Mouse (Mus musculus) heart, embryonic 10.5 days (tissue): ENCODE measurements around the gene Gm45785. TPM values are rescaled to one million over a fixed set of nuclear protein-coding genes. Genes with fewer than 3 reads are reported as not detected.
"Not testable (repeated sequence)": the region's sequence is repeated elsewhere in the genome, so short reads cannot be mapped to it uniquely, and the experiment has no call there.

Experiments
- DNase-seq: peaks from one replicate; pipeline ENCODE4 v3.0.0-alpha.2; 2017; ENCODE audit warnings: low spot score
- H3K27ac ChIP-seq: fragments of 300-500 bp; sonication (generic); 2 replicates; pipeline ENCODE4 v1.5.1; 2016; ENCODE audit warnings: mild to moderate bottlenecking
- H3K27me3 ChIP-seq: fragments of 300-500 bp; sonication (generic); 2 replicates; pipeline ENCODE4 v1.6.1; 2016; ENCODE audit warnings: mild to moderate bottlenecking; ENCODE audit not compliant: poor library complexity, insufficient read depth, severe bottlenecking
- H3K36me3 ChIP-seq: fragments of 300-500 bp; sonication (generic); 2 replicates; pipeline ENCODE4 v1.6.1; 2016; ENCODE audit warnings: mild to moderate bottlenecking, moderate library complexity
- H3K4me1 ChIP-seq: fragments of 300-500 bp; sonication (generic); 2 replicates; pipeline ENCODE4 v1.6.1; 2016; ENCODE audit warnings: mild to moderate bottlenecking
- H3K4me3 ChIP-seq: fragments of 300-500 bp; sonication (generic); 2 replicates; pipeline ENCODE4 v1.5.1; 2016; ENCODE audit warnings: mild to moderate bottlenecking, moderate library complexity
- H3K9me3 ChIP-seq: fragments of 300-500 bp; sonication (generic); 2 replicates; pipeline ENCODE4 v1.6.1; 2016; ENCODE audit warnings: mild to moderate bottlenecking, moderate library complexity
- WGBS: fragments of 180-500 bp; shearing (Covaris S2); methylation state at CpG from one replicate; pipeline ENCODE4 v1.1.7; 2016; 5-methylcytosine and 5-hydroxymethylcytosine counted together
- polyA plus RNA-seq: library from polyadenylated mRNA; unstranded; fragments of >200 nt; fragmentation: Nextera tagmentation; extraction: Ambion mirVana; gene quantifications from 2 replicates; pipeline ENCODE4 v1.2.1, GENCODE M21; 2016

Gm45785 gene
- not detected in 2 replicates for polyA plus RNA-seq

DNA sequence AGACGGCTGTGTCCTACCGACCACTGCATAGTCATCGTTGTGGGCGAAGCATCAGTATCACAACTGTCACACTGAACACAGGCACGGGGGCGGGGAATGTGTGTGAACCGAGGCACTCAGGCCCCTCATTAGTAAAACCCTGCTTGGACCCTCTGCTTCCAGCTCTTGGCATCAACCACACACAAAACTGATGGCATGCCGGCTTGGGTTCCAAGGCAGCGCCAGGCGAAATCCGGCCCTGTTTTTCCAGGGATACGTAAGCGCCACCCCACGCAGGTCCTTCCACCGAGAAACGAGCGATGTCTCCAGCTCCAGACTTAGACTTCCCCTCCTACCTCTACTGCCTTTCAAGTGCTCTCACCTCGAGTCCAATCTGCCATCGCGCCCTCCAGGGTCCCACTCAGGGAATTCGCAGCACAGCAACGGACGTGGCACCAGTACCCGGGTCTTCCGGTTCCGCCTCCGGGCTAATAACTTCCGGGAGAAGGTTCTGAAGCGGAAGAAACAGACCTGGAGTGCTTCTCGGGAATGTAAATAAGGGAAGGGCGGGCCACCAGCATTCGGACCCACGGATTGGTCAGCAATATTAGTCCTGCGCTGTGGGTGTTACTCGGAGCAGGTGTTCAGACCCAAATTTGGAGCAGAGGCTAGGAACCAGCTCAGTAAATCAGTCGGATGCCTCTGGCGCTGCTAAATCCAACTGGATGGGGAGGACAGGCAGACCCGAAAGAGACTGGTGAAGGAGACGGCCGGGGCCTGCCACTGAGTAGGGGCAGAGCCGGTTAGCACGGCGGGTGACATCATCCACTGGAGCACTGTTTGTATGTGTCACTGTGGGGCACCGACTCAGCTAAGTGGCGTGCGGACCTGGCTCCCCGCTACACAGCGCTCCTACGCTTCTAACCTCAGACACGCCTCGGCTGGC lies at the start of gene Gm45785:
Gene Gm45785 (minus strand): TSS at position 472 of the 925 bp plus-strand sequence.
- H3K4me3 ChIP-seq: peak within 1 kb of the TSS; percentile 83
- H3K27ac ChIP-seq: peak within 1 kb of the TSS; percentile 91
- peaks cover 65% of the 10 kb centered on the region for H3K36me3 ChIP-seq
- no peaks in the 10 kb centered on the region for H3K27me3 ChIP-seq
- WGBS: under 1% methylated on average over 51 of the region's 51 CpGs
- H3K4me1 ChIP-seq: peaks cover 34% of the 10 kb centered on the region
- peak; percentile 97 for DNase-seq
- no peaks in the 10 kb centered on the region for H3K9me3 ChIP-seq

DNA sequence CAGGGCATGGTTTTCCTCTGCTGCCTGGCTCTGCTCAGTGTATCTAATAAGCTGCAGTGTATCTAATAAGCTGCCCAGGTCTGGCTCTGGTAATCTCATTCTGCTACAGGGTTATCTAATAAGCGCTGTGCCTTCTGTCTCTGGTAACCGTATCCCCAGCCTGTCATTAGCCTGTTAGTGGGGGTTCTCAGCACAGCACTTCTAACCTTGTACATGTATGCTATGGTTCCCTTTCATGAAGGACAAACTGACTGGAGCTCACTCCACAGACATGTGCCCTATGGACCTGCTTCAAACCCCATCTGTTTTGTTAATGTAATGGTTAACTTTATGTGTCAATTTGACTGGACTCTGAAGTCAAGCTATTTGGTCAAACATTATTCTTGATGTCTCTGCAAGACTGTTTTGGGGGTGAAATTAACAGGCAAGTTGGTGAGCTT lies 49.5 kb upstream of the Gm45785 start:
- H3K4me3 ChIP-seq: no peak overlapping the region
- H3K4me1 ChIP-seq: peaks cover 19% of the 10 kb centered on the region
- peaks cover 13% of the 10 kb centered on the region; the same call in 1 of the 2 replicates for H3K27me3 ChIP-seq
- 46% methylated on average over 2 of the region's 2 CpGs for WGBS
- no peaks in the 10 kb centered on the region for H3K36me3 ChIP-seq
- no peak for DNase-seq
- H3K9me3 ChIP-seq: no peaks in the 10 kb centered on the region
- H3K27ac ChIP-seq: no peak overlapping the region

- 24% methylated on average over 13 of the region's 13 CpGs for whole genome bisulfite sequencing
- DNase-seq: peak; percentile 87
- Histone ChIP-seq H3K9me3 (no peaks in the 10 kb centered on the region), H3K27ac (0 out of 2 replicates have a peak overlapping the region, but pooled peaks have one; percentile 10), H3K4me1 (peaks cover 26% of the 10 kb centered on the region; the same call in 1 of the 2 replicates), H3K4me3 (no peak overlapping the region), H3K36me3 (peaks cover 11% of the 10 kb centered on the region), H3K27me3 (peaks cover 13% of the 10 kb centered on the region; the same call in 1 of the 2 replicates)
These were observed 47.1 kb upstream of the Gm45785 start for GRCm38 (mm10) chr7:140903212-140903611.

- no peak overlapping the region for H3K4me3 ChIP-seq
These were observed 46.1 kb upstream of the Gm45785 start for GRCm38 (mm10) chr7:140902036-140902875.

DNA sequence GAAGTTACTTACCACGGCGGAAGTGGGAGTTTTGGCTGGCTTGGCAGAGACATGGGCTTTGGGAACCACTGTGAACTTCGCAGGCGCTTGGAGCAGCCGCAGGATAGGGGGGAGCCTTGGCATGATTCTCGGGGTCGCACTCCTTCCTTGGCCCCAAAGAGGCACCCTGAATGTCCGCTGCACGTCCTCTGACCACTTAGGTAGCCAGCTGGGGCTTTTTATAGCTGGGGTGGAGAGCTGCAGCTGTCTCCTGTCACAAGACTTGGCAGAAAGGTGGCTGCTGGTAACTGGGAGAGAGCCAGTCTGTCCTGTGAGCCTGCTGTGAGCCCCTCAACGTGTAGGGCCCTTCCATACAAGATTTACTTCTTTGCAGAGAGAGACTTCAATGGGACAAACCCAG lies 44.1 kb upstream of the Gm45785 start, which contains the start of gene Cox8b:
Gene Cox8b (minus strand): TSS at position 227 of the 400 bp plus-strand sequence.
- no peaks in the 10 kb centered on the region for H3K9me3 ChIP-seq
- no peak for DNase-seq
- WGBS: 67% methylated on average over 10 of the region's 10 CpGs
- H3K4me3 ChIP-seq: peak within 1 kb of the TSS; percentile 29
- H3K4me1 ChIP-seq: peaks cover 26% of the 10 kb centered on the region; the same call in 1 of the 2 replicates
- H3K27ac ChIP-seq: peak within 1 kb of the TSS; percentile 67; the same call in 1 of the 2 replicates
- peaks cover 39% of the 10 kb centered on the region for H3K36me3 ChIP-seq
- peaks cover 7% of the 10 kb centered on the region; the same call in 1 of the 2 replicates for H3K27me3 ChIP-seq

More at GRCm38 (mm10) chr7:140902036-140902875, 46.1 kb upstream of the Gm45785 start:
- Histone ChIP-seq H3K36me3 (peaks cover 20% of the 10 kb centered on the region), H3K9me3 (no peaks in the 10 kb centered on the region), H3K27me3 (peaks cover 13% of the 10 kb centered on the region; the same call in 1 of the 2 replicates), H3K27ac (no peak overlapping the region), H3K4me1 (peaks cover 26% of the 10 kb centered on the region; the same call in 1 of the 2 replicates)
- DNase-seq: no peak
- 80% methylated on average over 15 of the region's 15 CpGs for WGBS

- 0 out of 2 replicates have a peak overlapping the region, but pooled peaks have one; percentile 4 for H3K27ac ChIP-seq
- H3K4me3 ChIP-seq: no peak overlapping the region
- H3K9me3 ChIP-seq: no peaks in the 10 kb centered on the region
- DNase-seq: no peak
- peaks cover 2% of the 10 kb centered on the region; the same call in 1 of the 2 replicates for H3K27me3 ChIP-seq
- peaks cover 26% of the 10 kb centered on the region; the same call in 1 of the 2 replicates for H3K4me1 ChIP-seq
- WGBS: 82% methylated on average over 3 of the region's 3 CpGs
- peaks cover 47% of the 10 kb centered on the region for H3K36me3 ChIP-seq
These were observed 43.0 kb upstream of the Gm45785 start for GRCm38 (mm10) chr7:140899121-140899520.

DNA sequence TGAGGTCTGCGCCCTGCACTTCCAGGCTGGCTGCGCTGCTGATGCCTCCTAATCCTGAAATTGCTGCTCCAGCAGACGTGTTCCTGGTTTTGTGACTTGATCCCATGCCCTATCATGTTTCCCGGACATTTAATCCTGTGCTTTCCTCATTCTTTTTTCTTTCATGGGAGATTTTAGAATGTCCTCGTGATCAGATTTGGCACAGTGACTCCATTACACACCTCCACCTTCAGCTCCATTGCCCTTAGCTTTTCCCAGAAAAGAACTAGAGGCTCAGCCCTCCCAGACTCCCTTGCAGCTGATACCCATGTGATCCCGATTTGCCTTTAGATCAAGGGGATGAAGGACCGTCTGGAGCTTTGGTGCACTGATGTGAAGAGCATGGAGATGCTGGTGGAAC lies 41.7 kb upstream of the Gm45785 start:
- Histone ChIP-seq H3K4me1 (peaks cover 19% of the 10 kb centered on the region; the same call in 1 of the 2 replicates), H3K27me3 (no peaks in the 10 kb centered on the region), H3K27ac (no peak overlapping the region), H3K36me3 (peaks cover 60% of the 10 kb centered on the region), H3K9me3 (no peaks in the 10 kb centered on the region), H3K4me3 (no peak overlapping the region)
- no peak for DNase-seq
- WGBS: 91% methylated on average over 7 of the region's 7 CpGs

DNA sequence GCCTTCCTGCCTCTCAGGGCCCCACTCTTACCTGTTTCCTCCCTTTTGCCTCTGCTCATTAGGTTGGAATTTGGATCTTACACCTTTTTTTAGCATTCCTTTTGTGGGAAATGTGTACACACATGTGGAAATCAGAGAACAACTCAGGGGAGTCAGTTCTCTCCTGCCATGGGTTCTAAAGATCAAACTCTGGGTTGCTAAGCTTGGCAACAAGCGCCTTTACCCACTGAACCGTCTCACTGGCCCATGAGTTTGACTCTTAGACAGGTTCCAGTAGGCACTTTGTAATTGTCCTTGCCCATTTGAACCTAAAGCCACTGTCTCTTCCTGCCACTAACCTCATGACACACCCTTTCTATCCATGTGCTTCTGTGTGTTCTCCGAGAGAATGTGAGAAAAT lies 38.5 kb upstream of the Gm45785 start:
- WGBS: 92% methylated on average over 3 of the region's 3 CpGs

GRCm38 (mm10) chr7:140894031-140894430 lies 37.9 kb upstream of the Gm45785 start:
- H3K27me3 ChIP-seq: no peaks in the 10 kb centered on the region
- no peaks in the 10 kb centered on the region for H3K4me1 ChIP-seq
- H3K27ac ChIP-seq: no peak overlapping the region
- H3K36me3 ChIP-seq: peaks cover 83% of the 10 kb centered on the region
- 94% methylated on average over 7 of the region's 7 CpGs for WGBS
- DNase-seq: no peak
- H3K4me3 ChIP-seq: no peak overlapping the region
- no peaks in the 10 kb centered on the region for H3K9me3 ChIP-seq

More for the DNA sequence above, 38.5 kb upstream of the Gm45785 start:
- Histone ChIP-seq H3K9me3 (no peaks in the 10 kb centered on the region), H3K27ac (no peak overlapping the region), H3K36me3 (peaks cover 80% of the 10 kb centered on the region), H3K4me1 (0 out of 2 replicates have a peak, but pooled peaks cover 3% of the 10 kb centered on the region), H3K4me3 (no peak overlapping the region), H3K27me3 (no peaks in the 10 kb centered on the region)
- DNase-seq: no peak

GRCm38 (mm10) chr7:140890636-140891035 lies 34.5 kb upstream of the Gm45785 start:
- peaks cover 79% of the 10 kb centered on the region for H3K36me3 ChIP-seq

GRCm38 (mm10) chr7:140882469-140882803 lies 26.3 kb upstream of the Gm45785 start:
- Histone ChIP-seq H3K4me3 (peak overlapping the region; percentile 98), H3K36me3 (peaks cover 31% of the 10 kb centered on the region), H3K27me3 (no peaks in the 10 kb centered on the region), H3K27ac (peak overlapping the region; percentile 92), H3K4me1 (peaks cover 9% of the 10 kb centered on the region), H3K9me3 (no peaks in the 10 kb centered on the region)
- WGBS: under 1% methylated on average over 12 of the region's 12 CpGs
- DNase-seq: no peak

More at GRCm38 (mm10) chr7:140890636-140891035, 34.5 kb upstream of the Gm45785 start:
- not testable (repeated sequence) for H3K27me3 ChIP-seq, H3K4me1 ChIP-seq, H3K9me3 ChIP-seq, H3K27ac ChIP-seq, H3K4me3 ChIP-seq, DNase-seq
- 95% methylated on average over 16 of the region's 16 CpGs for WGBS
